Mouse (Mus musculus): ENCODE data around the gene Plk5. TPM values are rescaled to one million over a fixed set of nuclear protein-coding genes. Genes with fewer than 3 reads are reported as not detected.

Plk5 gene
- total and polyA plus RNA-seq, 3 experiments, result 0.19 TPM; not detected in 1

DNA sequence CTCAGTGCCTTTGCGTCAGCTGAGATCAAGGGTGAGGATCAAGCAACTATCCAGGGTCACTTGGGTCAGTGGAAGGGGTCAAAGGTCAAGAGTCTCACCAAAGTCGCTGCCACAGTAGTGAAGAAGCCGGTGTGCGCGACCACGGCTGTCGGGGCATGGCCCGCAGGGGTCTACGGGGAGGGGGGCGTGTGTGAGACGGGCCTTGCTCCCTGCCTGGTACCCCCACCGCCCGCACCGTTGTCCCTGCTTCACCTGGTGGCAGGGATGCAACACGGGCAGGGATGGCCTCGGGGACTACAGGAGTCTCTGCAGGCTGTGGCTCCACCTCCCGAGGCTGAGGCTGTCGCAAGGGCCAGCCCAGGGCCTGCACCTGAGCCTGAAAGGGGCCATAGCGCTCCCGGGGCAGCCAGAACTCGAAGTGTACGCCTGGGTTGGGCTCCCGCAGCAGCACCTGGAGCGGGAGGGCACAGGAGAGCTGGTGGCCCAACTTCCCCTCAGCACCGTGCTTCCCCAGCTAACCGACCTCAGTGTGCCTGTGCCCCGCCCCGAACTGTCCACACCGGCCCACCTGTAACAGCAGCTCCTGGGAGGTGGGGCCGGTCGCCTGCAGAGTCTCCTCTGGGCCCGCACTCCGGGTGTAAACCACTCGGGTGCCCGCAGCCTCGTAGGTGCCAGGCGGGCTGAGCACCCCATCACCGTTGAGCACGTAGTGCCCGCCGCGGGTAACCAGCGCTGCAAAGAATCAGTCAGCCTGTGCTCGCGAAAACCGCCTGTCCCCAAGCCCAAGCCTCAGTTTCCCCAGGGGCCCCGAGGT is 14.6 kb upstream of the Plk5 start:
- H3K4me1 ChIP-seq (ENCODE audit: control insufficient read depth in 1 of 2, insufficient read depth in 2 of 2, low read length in 2 of 2), result peaks cover 8 to 22% of the 10 kb centered on the region in 2 experiments
- H3K36me3 ChIP-seq (ENCODE audit: control insufficient read depth in 1 of 2, insufficient read depth in 2 of 2, low read length in 2 of 2), result peaks cover 0 to 12% of the 10 kb centered on the region in 2 experiments; a peak in 2 of 4 replicates
- H3K9ac ChIP-seq (ENCODE audit: control insufficient read depth, low read depth, low read length, poor library complexity, severe bottlenecking), result no peak overlapping the region
- no peak for DNase-seq (ENCODE audit: low read depth, low spot score)
- H3K9me3 ChIP-seq (replicated peaks; ENCODE audit: insufficient read depth, low read length), result no peaks in the 10 kb centered on the region
- no peak overlapping the region for H3K27ac ChIP-seq (ENCODE audit: control insufficient read depth, low read depth, low read length)
- TF ChIP-seq POLR2AphosphoS2 (IDR thresholded peaks at IDR 0.05; ENCODE audit: low read length) (no peak), ZMIZ1 (IDR thresholded peaks at IDR 0.05; ENCODE audit: low read depth, low read length) (no peak), USF1 (IDR thresholded peaks at IDR 0.05; ENCODE audit: low read depth, low read length) (no peak), ETS1 (IDR thresholded peaks at IDR 0.05; ENCODE audit: low read depth, low read length) (no peak)
- no peaks in the 10 kb centered on the region for H3K27me3 ChIP-seq (ENCODE audit: control insufficient read depth in 1 of 2, insufficient read depth in 2 of 2, low read length in 2 of 2)
- no peaks in the 10 kb centered on the region for H3K79me2 ChIP-seq (ENCODE audit: control insufficient read depth, insufficient read depth, low read length, poor library complexity)
- H3K4me3 ChIP-seq (ENCODE audit: control insufficient read depth in 1 of 2, insufficient read depth in 1 of 2, low read depth in 2 of 2, low read length in 2 of 2), result no peak overlapping the region

DNA sequence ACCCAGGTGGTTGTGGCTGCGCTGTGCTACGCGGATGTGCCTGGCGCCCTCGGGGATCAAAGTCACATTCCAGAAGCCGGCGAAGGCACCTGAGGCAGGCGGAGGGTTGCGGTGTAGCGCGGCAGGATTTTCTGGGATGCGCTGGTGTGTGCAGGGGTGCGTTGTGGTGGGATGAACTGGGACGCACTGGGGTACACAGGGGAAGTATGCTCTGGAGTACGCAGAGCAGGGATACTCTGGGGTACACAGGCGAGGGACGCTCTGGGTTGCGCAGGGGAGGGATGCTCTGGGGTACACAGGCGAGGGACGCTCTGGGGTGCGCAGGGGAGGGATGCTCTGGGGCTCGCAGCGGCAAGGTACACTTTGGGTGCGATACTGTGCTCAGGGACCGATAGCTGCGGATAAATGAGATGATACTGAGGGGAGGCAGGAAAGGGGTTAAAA is 13.9 kb upstream of the Plk5 start:
- Histone ChIP-seq H3K4me3 (ENCODE audit: control insufficient read depth in 1 of 2, insufficient read depth in 1 of 2, low read depth in 2 of 2, low read length in 2 of 2) (no peak overlapping the region), H3K79me2 (ENCODE audit: control insufficient read depth, insufficient read depth, low read length, poor library complexity) (no peaks in the 10 kb centered on the region), H3K9ac (ENCODE audit: control insufficient read depth, low read depth, low read length, poor library complexity, severe bottlenecking) (no peak overlapping the region), H3K9me3 (replicated peaks; ENCODE audit: insufficient read depth, low read length) (no peaks in the 10 kb centered on the region), H3K27me3 (ENCODE audit: control insufficient read depth in 1 of 2, insufficient read depth in 2 of 2, low read length in 2 of 2) (no peaks in the 10 kb centered on the region), H3K4me1 (ENCODE audit: control insufficient read depth in 1 of 2, insufficient read depth in 2 of 2, low read length in 2 of 2) (peaks cover 10 to 22% of the 10 kb centered on the region in 2 experiments), H3K27ac (ENCODE audit: control insufficient read depth, low read depth, low read length) (no peak overlapping the region), H3K36me3 (ENCODE audit: control insufficient read depth in 1 of 2, insufficient read depth in 2 of 2, low read length in 2 of 2) (peaks cover 0 to 14% of the 10 kb centered on the region in 2 experiments; a peak in 2 of 4 replicates)
- no peak for TF ChIP-seq EP300 (IDR thresholded peaks at IDR 0.05; ENCODE audit: low read depth in 1 of 2, low read length in 2 of 2)
- no peak for TF ChIP-seq HCFC1 (IDR thresholded peaks at IDR 0.05; ENCODE audit: low read depth, low read length)
- TF ChIP-seq POLR2AphosphoS5 (IDR thresholded peaks at IDR 0.05; ENCODE audit: borderline replicate concordance, low read depth, low read length), result no peak
- TF ChIP-seq ETS1 (IDR thresholded peaks at IDR 0.05; ENCODE audit: low read depth, low read length), result no peak
- TF ChIP-seq NRF1 (IDR thresholded peaks at IDR 0.05; ENCODE audit: insufficient read depth, low read depth, low read length, poor library complexity, severe bottlenecking), result no peak
- TF ChIP-seq USF2 (IDR thresholded peaks at IDR 0.05; ENCODE audit: borderline replicate concordance in 1 of 2, insufficient read depth in 1 of 2, low read depth in 1 of 2, low read length in 2 of 2), result no peak
- TF ChIP-seq UBTF (IDR thresholded peaks at IDR 0.05; ENCODE audit: borderline replicate concordance, insufficient read depth, low read depth, low read length), result no peak
- no peak for TF ChIP-seq NELFE (IDR thresholded peaks at IDR 0.05; ENCODE audit: low read depth, low read length)
- no peak for TF ChIP-seq BHLHE40 (IDR thresholded peaks at IDR 0.05; ENCODE audit: borderline replicate concordance, low read depth, low read length)
- no peak for TF ChIP-seq POLR2AphosphoS2 (IDR thresholded peaks at IDR 0.05; ENCODE audit: low read length)
- TF ChIP-seq RAD21 (IDR thresholded peaks at IDR 0.05; ENCODE audit: low read depth, low read length), result no peak
- no peak for TF ChIP-seq MXI1 (IDR thresholded peaks at IDR 0.05; ENCODE audit: low read depth, low read length)
- TF ChIP-seq MAFK (IDR thresholded peaks at IDR 0.05; ENCODE audit: borderline replicate concordance, low read depth, low read length), result no peak
- no peak for TF ChIP-seq GABPA (IDR thresholded peaks at IDR 0.05; ENCODE audit: low read depth, low read length)
- no peak for DNase-seq (ENCODE audit: low read depth, low spot score)
